Mouse (Mus musculus) limb, embryonic 10.5 days (tissue): ENCODE data around the gene Hes1. TPM values are rescaled to one million over a fixed set of nuclear protein-coding genes. Genes with fewer than 3 reads are reported as not detected.

Experiments used
- DNase-seq: peaks from one replicate; pipeline ENCODE4 v3.0.0-alpha.2; 2017; ENCODE audit warnings: low spot score
- H3K27ac ChIP-seq: fragments of 300-500 bp; sonication (generic); 2 replicates; pipeline ENCODE4 v1.5.1; 2016; ENCODE audit warnings: mild to moderate bottlenecking
- H3K27me3 ChIP-seq: fragments of 300-500 bp; sonication (generic); 2 replicates; pipeline ENCODE4 v1.6.1; 2016; ENCODE audit warnings: low read depth, mild to moderate bottlenecking; ENCODE audit not compliant: poor library complexity, severe bottlenecking
- H3K36me3 ChIP-seq: fragments of 300-500 bp; sonication (generic); 2 replicates; pipeline ENCODE4 v1.6.1; 2016; ENCODE audit warnings: mild to moderate bottlenecking, moderate library complexity
- H3K4me1 ChIP-seq: fragments of 300-500 bp; sonication (generic); 2 replicates; pipeline ENCODE4 v1.6.1; 2016
- H3K4me3 ChIP-seq: fragments of 300-500 bp; sonication (generic); 2 replicates; pipeline ENCODE4 v1.5.1; 2016; ENCODE audit warnings: mild to moderate bottlenecking, moderate library complexity
- H3K9me3 ChIP-seq: fragments of 300-500 bp; sonication (generic); replicated peaks from 2 replicates; pipeline ENCODE4 v1.6.1; 2016; ENCODE audit warnings: mild to moderate bottlenecking
- WGBS: fragments of 180-500 bp; shearing (Covaris S2); methylation state at CpG from one replicate; pipeline ENCODE4 v1.1.7; 2016; 5-methylcytosine and 5-hydroxymethylcytosine counted together
- polyA plus RNA-seq: library from polyadenylated mRNA; unstranded; fragments of >200 nt; fragmentation: Nextera tagmentation; extraction: Ambion mirVana; gene quantifications from 2 replicates; pipeline ENCODE4 v1.2.1, GENCODE M21; 2016

The Hes1 gene
- polyA plus RNA-seq, 1 experiment from 2014 or later, result 45.5 TPM

DNA sequence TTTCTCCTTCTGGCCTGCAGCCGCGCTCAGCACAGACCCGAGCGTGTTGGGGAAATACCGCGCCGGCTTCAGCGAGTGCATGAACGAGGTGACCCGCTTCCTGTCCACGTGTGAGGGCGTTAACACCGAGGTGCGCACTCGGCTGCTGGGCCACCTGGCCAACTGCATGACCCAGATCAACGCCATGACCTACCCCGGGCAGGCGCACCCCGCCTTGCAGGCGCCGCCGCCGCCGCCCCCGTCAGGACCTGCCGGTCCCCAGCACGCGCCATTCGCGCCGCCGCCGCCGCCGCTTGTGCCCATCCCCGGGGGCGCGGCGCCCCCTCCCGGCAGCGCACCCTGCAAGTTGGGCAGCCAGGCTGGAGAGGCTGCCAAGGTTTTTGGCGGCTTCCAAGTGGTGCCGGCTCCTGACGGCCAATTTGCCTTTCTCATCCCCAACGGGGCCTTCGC, 2.7 kb downstream of the Hes1 start:
- peak overlapping the region; percentile 79 for H3K4me3 ChIP-seq
- WGBS, result under 1% methylated on average over 46 of the region's 46 CpGs
- peaks cover 75% of the 10 kb centered on the region for H3K4me1 ChIP-seq
- peak overlapping the region; percentile 99 for H3K27ac ChIP-seq
- H3K9me3 ChIP-seq, result no peaks in the 10 kb centered on the region
- H3K36me3 ChIP-seq, result peaks cover 8% of the 10 kb centered on the region; the same call in 1 of the 2 replicates
- H3K27me3 ChIP-seq, result peaks cover 4% of the 10 kb centered on the region; the same call in 1 of the 2 replicates
- peak; percentile 90 for DNase-seq

DNA sequence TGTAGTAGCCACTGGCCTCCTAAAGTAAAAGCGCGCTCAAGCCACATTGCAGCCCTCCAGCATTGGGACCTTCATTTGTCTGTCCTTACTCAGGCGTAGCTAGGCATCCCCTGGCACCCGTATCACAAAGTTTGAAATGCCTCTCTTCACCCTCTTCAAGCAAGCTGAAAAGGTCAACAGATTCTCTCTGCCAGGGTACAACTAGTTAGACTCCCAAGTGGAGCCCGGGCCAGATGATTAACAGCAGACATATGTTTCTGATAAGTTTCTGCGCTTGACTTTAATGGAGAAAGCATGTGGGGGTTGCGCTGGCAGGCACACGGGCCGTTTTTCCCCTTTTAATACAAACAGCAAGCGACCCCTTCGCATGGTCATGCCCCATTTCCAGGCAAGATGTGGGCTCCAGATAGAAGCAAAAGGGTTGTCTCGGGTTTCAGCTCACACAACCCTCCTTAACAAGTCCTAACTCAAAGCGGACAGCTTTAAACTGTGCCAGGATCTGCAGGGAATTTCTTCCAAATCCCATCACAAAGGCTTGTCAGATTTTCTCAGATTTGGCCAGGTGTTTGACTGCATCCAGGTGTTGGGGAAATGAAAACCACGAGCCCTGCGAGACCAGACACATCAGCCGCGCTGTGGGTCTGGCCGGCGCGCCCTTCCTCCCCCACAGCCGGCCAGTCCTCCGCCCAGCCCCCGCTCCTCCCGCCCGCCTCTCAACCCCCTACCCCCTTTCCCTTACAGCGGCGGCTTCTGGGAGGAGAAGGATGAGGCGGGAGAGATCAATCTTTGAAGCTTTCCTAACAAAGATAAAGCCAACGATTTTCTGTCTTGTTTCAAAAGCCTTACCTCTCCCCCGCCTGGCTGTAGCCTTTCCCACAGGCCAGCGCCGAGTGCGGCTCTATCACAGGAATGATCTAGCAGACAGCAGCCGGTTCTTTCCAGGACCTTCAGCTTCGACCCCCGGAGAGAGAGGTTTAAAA, 4.1 kb downstream of the Hes1 start:
- Histone ChIP-seq H3K27me3 (no peaks in the 10 kb centered on the region), H3K27ac (peak overlapping the region; percentile 97), H3K4me3 (peak overlapping the region; percentile 79), H3K9me3 (no peaks in the 10 kb centered on the region), H3K4me1 (peaks cover 63% of the 10 kb centered on the region), H3K36me3 (peaks cover 8% of the 10 kb centered on the region; the same call in 1 of the 2 replicates)
- WGBS, result 1% methylated on average over 36 of the region's 36 CpGs
- DNase-seq, result peak; percentile 88

DNA sequence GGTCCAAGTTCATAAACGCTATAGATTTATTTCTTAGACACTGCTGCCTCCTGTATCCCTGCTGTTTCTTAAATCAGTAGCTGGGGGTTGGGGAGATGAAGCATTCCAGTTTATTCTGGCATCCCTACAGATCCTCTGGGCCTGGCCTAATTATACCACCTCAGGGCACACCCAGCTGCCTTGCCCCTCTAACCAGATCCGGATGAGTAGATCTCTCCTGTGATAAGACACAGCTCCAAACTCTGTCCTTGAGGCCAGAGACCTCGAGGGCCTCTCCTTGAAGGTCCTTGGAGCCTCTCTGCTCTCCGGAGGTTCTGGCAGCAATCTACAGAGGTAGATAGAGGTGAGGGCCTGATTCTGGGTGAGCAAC, 5.4 kb downstream of the Hes1 start:
- Histone ChIP-seq H3K4me1 (peaks cover 51% of the 10 kb centered on the region), H3K9me3 (no peaks in the 10 kb centered on the region), H3K4me3 (peak overlapping the region; percentile 79), H3K36me3 (peaks cover 8% of the 10 kb centered on the region; the same call in 1 of the 2 replicates), H3K27ac (peak overlapping the region; percentile 97), H3K27me3 (no peaks in the 10 kb centered on the region)
- no peak for DNase-seq
- 2% methylated on average over 4 of the region's 4 CpGs for WGBS

DNA sequence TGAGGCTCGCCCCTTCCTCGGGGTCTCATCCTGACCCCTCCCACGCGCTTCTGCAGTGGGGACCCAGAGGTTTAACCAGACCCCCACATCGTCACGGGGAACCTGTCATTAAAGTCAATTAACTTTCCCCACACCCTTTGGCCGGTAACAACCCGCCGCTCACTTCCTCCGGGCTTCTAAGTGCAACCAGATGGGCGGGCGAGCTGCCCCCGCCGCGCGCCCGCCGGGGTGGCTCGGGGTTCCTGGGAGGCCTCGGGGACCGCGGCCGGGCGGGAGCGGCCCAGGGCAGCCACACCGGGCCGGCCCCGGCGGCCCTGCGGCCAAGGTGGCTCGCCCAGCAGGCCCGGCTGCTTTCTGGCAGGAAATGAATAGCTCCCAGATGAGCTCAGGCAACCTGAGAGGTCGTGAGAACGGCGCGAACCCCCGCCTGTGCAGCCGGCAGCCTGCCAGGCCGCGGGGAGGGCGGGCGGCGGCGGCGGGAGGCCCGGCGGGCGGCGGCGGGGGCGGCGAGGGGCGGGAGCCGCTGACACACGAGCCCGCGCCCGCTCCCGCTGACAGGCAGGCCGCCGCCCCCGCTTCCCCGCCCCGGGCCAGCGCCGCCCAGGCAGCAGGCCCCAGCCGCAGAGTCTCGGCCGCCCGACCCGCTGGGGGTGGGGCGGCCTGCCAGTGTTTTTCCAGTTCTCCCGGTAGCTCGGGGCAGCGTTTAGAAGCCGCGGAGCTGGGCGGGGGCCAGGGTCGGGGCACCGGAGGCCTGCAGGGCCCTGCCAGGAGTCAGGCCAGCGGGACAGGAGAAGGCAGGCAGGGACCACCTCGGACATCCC, 6.0 kb downstream of the Hes1 start:
- peak overlapping the region; percentile 97 for H3K27ac ChIP-seq
- peak overlapping the region; percentile 79 for H3K4me3 ChIP-seq
- peak; percentile 88 for DNase-seq
- whole genome bisulfite sequencing, result under 1% methylated on average over 82 of the region's 82 CpGs
- H3K27me3 ChIP-seq, result no peaks in the 10 kb centered on the region
- H3K4me1 ChIP-seq, result peaks cover 48% of the 10 kb centered on the region
- no peaks in the 10 kb centered on the region for H3K9me3 ChIP-seq
- H3K36me3 ChIP-seq, result peaks cover 8% of the 10 kb centered on the region; the same call in 1 of the 2 replicates

DNA sequence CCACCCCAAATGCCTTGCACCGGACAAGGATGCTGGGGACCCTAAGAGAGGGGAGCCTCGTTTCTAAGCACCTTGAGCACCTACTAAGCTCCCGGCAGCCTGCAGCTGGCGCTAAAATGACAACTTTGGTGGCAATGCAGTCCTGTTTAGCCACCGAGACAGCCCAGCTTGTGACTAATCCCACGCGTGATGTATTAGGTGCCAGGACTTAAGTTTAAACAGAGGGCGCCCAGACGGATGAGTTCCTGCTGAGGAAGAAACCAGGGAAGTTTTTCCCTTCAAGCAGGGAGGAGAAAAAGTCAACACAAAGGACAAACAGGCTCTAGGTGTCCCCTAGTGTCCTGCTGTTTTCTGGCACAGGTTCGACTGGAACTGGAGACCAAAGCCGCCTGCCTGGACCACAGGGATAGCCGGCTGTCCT, 6.6 kb downstream of the Hes1 start:
- Histone ChIP-seq H3K4me1 (peaks cover 49% of the 10 kb centered on the region), H3K4me3 (peak overlapping the region; percentile 79), H3K9me3 (no peaks in the 10 kb centered on the region), H3K27me3 (no peaks in the 10 kb centered on the region), H3K27ac (peak overlapping the region; percentile 97), H3K36me3 (peaks cover 8% of the 10 kb centered on the region; the same call in 1 of the 2 replicates)
- 1% methylated on average over 12 of the region's 12 CpGs for WGBS
- DNase-seq, result no peak

DNA sequence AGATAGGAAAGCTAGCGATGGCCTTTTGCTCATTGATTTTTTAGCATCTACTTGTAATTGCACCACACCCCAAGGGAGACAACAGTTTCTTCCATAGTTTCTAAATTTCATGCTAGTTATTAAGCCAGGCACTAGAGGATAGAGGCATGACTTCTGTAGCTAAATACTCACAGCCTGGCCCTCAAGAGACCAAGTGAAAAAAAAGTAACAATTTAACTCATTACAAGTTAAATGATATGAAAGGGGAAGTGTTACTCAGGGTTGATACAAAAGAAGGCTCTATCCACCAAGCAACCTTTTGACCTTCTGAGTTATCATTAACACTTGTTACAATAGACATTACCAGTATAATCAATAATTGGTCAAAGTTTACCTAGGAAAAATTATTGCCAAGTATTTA, 9.1 kb downstream of the Hes1 start:
- no peaks in the 10 kb centered on the region for H3K27me3 ChIP-seq
- WGBS, result 98% methylated on average over 1 of the region's 1 CpGs

DNA sequence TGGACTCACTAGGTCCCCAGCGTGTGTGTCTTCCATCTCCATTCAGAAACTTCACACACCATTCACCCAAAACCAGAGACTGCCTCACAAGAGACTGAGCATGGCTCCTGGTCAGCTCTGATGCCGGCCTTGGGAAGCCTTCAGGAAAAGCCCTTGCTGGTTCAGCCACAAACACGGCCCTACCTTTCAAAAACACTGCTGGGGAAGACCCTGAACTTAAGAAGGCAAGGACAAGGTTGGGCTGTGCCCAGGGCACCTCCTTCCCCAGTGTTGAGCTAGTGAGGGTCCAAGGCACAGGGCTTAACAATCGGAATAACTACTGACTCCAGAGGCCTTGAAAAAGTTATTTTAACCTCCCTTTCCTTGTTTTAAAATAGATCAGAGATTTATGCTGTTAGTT, 17.3 kb downstream of the Hes1 start:
- Histone ChIP-seq H3K9me3 (no peaks in the 10 kb centered on the region), H3K4me3 (no peak overlapping the region), H3K4me1 (peaks cover 30% of the 10 kb centered on the region), H3K36me3 (no peaks in the 10 kb centered on the region), H3K27ac (peak overlapping the region; percentile 42; the same call in 1 of the 2 replicates), H3K27me3 (no peaks in the 10 kb centered on the region)
- 67% methylated on average over 4 of the region's 4 CpGs for WGBS
- no peak for DNase-seq

More for the DNA sequence above, 9.1 kb downstream of the Hes1 start:
- Histone ChIP-seq H3K4me3 (no peak overlapping the region), H3K36me3 (no peaks in the 10 kb centered on the region), H3K9me3 (no peaks in the 10 kb centered on the region), H3K4me1 (peaks cover 41% of the 10 kb centered on the region), H3K27ac (no peak overlapping the region)
- no peak for DNase-seq

DNA sequence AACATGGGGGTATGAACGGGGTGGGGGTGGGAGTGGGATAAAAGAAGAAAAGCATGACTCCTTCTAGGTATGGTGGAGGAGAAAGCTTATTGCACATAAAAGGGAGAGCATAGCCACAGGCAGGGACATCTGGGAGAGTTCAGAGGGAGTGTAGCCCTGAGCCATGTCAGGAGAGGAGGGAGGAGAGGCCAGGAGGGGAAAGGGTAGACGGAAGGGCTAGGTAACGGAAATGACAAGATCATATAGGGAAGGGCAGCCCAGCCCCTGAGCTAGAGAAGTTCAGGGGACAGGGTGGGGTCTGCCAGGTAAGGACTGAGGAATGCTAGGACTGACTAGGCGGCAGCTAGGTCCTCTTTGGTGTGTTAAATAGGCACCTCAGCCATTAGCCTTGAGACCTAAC, 17.8 kb downstream of the Hes1 start:
- H3K27ac ChIP-seq, result peak overlapping the region; percentile 42; the same call in 1 of the 2 replicates
- H3K9me3 ChIP-seq, result no peaks in the 10 kb centered on the region
- H3K27me3 ChIP-seq, result no peaks in the 10 kb centered on the region
- no peak overlapping the region for H3K4me3 ChIP-seq
- peaks cover 35% of the 10 kb centered on the region for H3K4me1 ChIP-seq
- WGBS, result 61% methylated on average over 4 of the region's 4 CpGs
- DNase-seq, result no peak
- H3K36me3 ChIP-seq, result no peaks in the 10 kb centered on the region

DNA sequence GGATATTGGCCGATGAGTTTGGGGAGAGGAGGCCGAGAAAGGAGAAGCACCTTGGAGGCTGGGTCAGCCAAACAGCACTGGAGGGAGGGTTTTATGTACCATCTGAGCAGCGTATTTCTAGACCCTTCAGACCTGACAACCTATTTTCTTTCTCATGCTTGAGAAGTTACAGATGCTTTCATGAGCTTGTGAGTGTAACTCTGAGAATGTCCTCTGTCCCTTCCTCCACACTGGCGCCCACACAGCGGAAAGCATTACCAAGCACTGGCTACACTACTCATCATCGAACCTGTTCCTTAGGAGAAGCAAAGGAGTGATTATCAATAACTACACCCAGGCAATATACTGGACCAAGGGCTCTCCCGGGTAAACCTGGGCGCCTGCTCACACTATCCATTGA, 18.8 kb downstream of the Hes1 start:
- H3K27me3 ChIP-seq, result no peaks in the 10 kb centered on the region
- WGBS, result 91% methylated on average over 8 of the region's 8 CpGs

DNA sequence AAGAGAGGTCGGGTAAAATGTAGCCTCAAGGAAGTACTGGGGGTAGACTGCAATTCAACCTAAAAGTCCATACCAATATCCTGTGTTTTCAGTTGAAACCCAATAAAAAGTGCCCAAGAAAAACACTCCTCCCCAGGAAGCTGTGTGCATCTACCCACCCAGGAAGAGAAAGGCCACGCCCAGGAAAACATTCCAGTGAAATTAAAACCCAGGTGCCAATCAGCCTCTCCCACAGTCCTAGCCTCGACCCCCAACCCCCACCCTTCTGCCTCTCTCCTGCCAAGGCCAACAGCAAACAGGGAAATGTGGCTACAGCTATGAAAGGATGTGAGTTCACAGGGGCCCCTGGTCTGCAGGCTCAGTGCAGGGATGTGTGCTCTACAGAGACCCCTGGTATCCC, 19.4 kb downstream of the Hes1 start:
- Histone ChIP-seq H3K4me1 (peaks cover 36% of the 10 kb centered on the region), H3K9me3 (no peaks in the 10 kb centered on the region), H3K27me3 (no peaks in the 10 kb centered on the region), H3K36me3 (no peaks in the 10 kb centered on the region), H3K27ac (peak overlapping the region; percentile 65; the same call in 1 of the 2 replicates), H3K4me3 (no peak overlapping the region)
- 54% methylated on average over 3 of the region's 3 CpGs for WGBS
- no peak for DNase-seq

More for the DNA sequence above, 18.8 kb downstream of the Hes1 start:
- Histone ChIP-seq H3K27ac (0 out of 2 replicates have a peak overlapping the region, but pooled peaks have one; percentile 65), H3K4me1 (peaks cover 36% of the 10 kb centered on the region), H3K9me3 (no peaks in the 10 kb centered on the region), H3K36me3 (no peaks in the 10 kb centered on the region), H3K4me3 (no peak overlapping the region)
- DNase-seq, result no peak

DNA sequence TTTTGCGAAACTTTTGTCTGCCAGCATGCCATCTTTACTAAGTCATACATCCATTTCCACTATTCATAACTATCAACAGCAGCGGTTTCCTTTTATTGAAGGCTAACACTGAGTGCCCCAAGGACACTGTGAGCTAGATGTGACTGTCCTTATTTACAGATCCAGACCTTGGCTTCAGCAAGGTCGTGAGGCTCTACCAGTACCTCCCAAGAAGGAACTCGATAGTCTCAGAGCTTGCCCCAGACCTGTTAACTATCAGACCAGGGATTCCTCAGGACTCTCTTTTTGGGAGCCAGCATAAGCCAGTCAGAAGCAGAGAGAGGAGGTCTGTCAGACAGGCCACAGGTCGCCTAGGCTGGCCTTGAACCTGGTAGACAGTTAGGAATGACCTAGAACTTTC, 24.5 kb downstream of the Hes1 start:
- WGBS, result 90% methylated on average over 5 of the region's 5 CpGs
- peaks cover 8% of the 10 kb centered on the region; the same call in 1 of the 2 replicates for H3K27me3 ChIP-seq
- DNase-seq, result no peak

DNA sequence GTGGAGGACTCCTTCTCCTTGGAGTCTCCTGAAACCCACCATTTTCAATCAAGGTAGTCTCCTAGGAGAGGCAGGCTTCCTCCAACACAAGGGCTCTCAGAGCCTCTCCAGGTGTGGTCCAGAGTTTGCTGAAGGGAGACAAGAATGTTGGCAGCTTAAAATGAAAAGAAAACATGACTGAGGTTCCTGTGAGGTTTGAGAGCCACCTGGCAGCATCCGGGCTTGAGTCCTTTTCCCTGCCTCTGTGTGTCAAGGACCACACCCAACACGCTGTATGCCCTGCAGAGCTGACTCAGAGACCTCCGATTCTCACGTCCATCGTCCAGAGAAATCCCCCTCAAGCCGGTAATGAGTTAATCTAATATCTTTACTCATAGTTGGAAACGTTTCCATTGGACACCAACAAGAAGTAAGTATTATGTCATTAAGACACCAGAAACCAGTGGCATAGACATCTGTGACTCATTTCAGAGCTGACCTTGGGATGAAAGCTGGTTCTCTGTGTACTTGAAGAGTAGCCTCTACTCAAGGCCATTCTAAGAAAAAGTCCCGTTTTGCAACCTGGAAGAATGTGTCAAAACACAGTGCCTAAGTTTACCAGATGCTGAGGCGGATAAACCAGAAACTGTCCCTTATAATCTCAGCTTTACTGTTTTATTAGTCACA, 26.1 kb downstream of the Hes1 start:
- 87% methylated on average over 9 of the region's 9 CpGs for WGBS
- no peak overlapping the region for H3K27ac ChIP-seq
- no peaks in the 10 kb centered on the region for H3K36me3 ChIP-seq
- peaks cover 8% of the 10 kb centered on the region; the same call in 1 of the 2 replicates for H3K27me3 ChIP-seq
- no peak for DNase-seq
- H3K4me3 ChIP-seq, result no peak overlapping the region
- H3K9me3 ChIP-seq, result no peaks in the 10 kb centered on the region
- H3K4me1 ChIP-seq, result peaks cover 16% of the 10 kb centered on the region

More for the DNA sequence above, 24.5 kb downstream of the Hes1 start:
- Histone ChIP-seq H3K9me3 (no peaks in the 10 kb centered on the region), H3K27ac (no peak overlapping the region), H3K36me3 (no peaks in the 10 kb centered on the region), H3K4me1 (peaks cover 19% of the 10 kb centered on the region), H3K4me3 (no peak overlapping the region)
